Mouse (Mus musculus) heart, embryonic 16.5 days (tissue): ENCODE data around the gene Mgat5. TPM values are rescaled to one million over a fixed set of nuclear protein-coding genes. Genes with fewer than 3 reads are reported as not detected.
A peak's percentile ranks its signal among the peaks of the same experiment; 100 is the strongest.

Source experiments
- ATAC-seq: fragments of 200-750 bp; cut with Nextera tagmentation; replicated peaks from 2 replicates; pipeline ENCODE4 v1.8.0; 2017; ENCODE audit warnings: moderate number of reproducible peaks; ENCODE audit not compliant: insufficient read depth, low FRiP score; ENCODE audit errors: extremely low read depth
- H3K27ac ChIP-seq: fragments of 300-500 bp; sonication (generic); 2 replicates; pipeline ENCODE4 v1.5.1; 2014; ENCODE audit warnings: mild to moderate bottlenecking, low read length, control low read depth, moderate library complexity
- H3K27me3 ChIP-seq: fragments of 300-500 bp; sonication (generic); 2 replicates; pipeline ENCODE4 v1.6.1; 2014; ENCODE audit warnings: low read length, mixed read lengths; ENCODE audit not compliant: control insufficient read depth, insufficient read depth
- H3K36me3 ChIP-seq: fragments of 300-500 bp; sonication (generic); 2 replicates; pipeline ENCODE4 v1.6.1; 2014; ENCODE audit not compliant: control insufficient read depth, insufficient read depth
- H3K4me1 ChIP-seq: fragments of 300-500 bp; sonication (generic); 2 replicates; pipeline ENCODE4 v1.6.1; 2014; ENCODE audit warnings: low read length, mixed read lengths; ENCODE audit not compliant: control insufficient read depth, insufficient read depth
- H3K4me2 ChIP-seq: fragments of 300-500 bp; sonication (generic); 2 replicates; pipeline ENCODE4 v1.6.1; 2014; ENCODE audit warnings: low read depth, mild to moderate bottlenecking, control low read depth, low read length
- H3K4me3 ChIP-seq: fragments of 300-500 bp; sonication (generic); 2 replicates; pipeline ENCODE4 v1.5.1; 2014; ENCODE audit warnings: mild to moderate bottlenecking, control low read depth, low read length
- H3K9ac ChIP-seq: fragments of 300-500 bp; sonication (generic); 2 replicates; pipeline ENCODE4 v1.6.1; 2014; ENCODE audit warnings: low read length, control low read depth
- H3K9me3 ChIP-seq: fragments of 300-500 bp; sonication (generic); replicated peaks from 2 replicates; pipeline ENCODE4 v1.6.1; 2016; ENCODE audit warnings: low read length; ENCODE audit not compliant: control insufficient read depth
- WGBS: fragments of 180-500 bp; shearing (Covaris S2); extraction: QIAGEN DNeasy Blood & Tissue Kit; methylation state at CpG from one replicate; pipeline ENCODE4 v1.1.7; 2014; 5-methylcytosine and 5-hydroxymethylcytosine counted together
- polyA plus RNA-seq: library from polyadenylated mRNA; unstranded; fragments of >200 nt; fragmentation: Nextera tagmentation; extraction: Ambion mirVana; gene quantifications from 2 replicates; pipeline ENCODE4 v1.2.1, GENCODE M21; 2015

The Mgat5 gene
- polyA plus RNA-seq, 1 experiment from 2014 or later: 5.1 TPM

DNA sequence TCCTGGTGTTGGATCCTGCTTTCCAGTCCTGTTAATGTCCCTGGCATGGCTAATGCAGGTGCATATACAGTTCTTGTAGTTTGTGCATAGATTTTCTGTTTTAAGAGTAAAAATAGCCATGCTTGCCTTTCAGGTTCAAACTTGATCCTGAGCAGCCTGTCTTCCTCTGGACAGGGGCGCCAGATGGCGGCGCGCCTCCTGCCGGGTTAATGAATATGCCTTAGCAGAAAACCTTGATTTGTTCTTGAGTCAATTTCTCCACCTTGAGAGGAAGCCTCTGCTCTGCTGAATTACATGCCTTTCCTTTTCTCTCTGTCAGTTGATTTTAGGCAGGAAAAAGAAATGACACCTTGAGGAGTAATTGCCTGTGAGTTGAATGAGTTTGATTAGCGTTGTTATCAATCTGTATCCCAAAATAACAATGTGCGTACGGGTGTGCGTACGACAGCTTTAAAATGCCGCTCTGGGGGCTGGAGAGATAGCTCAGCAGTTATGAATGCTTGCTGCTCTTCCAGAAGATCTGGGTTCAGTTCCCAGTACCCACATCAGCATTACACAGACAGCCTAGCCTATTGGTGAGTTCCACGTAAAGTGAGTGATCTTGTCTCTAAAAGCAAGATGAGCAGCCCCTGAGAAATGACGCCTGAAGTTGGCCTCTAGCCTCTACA, 57.5 kb downstream of the Mgat5 start:
- Histone ChIP-seq H3K36me3 (no peaks in the 10 kb centered on the region), H3K4me2 (no peak overlapping the region), H3K4me1 (peaks cover 21% of the 10 kb centered on the region), H3K4me3 (no peak overlapping the region), H3K27me3 (no peaks in the 10 kb centered on the region), H3K9ac (no peak overlapping the region), H3K9me3 (no peaks in the 10 kb centered on the region), H3K27ac (peak overlapping the region; percentile 65; the same call in 1 of the 2 replicates)
- ATAC-seq: no peak
- WGBS: 57% methylated on average over 13 of the region's 13 CpGs

DNA sequence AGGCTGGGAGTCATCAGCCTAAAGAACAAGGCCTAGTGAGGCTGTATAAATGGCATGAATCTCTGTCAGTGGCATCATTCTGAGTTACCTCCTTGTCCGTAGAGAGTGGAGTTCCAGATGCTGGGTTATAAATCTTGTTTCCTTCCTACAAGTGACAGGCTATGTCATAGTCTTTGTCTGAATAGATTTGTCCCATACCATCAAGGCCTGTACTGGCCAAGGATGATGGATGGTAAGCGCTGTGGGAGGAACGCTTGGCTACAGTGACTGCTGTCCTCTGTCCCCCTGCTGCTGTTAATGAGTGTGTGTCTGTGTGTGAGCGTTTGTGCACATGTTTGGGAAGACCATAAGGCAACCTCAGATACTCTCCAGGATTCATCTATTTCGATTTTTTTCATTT, 63.2 kb downstream of the Mgat5 start:
- H3K27ac ChIP-seq: no peak overlapping the region
- no peak overlapping the region for H3K4me3 ChIP-seq
- WGBS: 88% methylated on average over 5 of the region's 5 CpGs
- no peaks in the 10 kb centered on the region for H3K9me3 ChIP-seq
- no peaks in the 10 kb centered on the region for H3K27me3 ChIP-seq
- H3K9ac ChIP-seq: no peak overlapping the region
- no peak for ATAC-seq
- peaks cover 9% of the 10 kb centered on the region for H3K4me1 ChIP-seq
- no peak overlapping the region for H3K4me2 ChIP-seq
- H3K36me3 ChIP-seq: no peaks in the 10 kb centered on the region

DNA sequence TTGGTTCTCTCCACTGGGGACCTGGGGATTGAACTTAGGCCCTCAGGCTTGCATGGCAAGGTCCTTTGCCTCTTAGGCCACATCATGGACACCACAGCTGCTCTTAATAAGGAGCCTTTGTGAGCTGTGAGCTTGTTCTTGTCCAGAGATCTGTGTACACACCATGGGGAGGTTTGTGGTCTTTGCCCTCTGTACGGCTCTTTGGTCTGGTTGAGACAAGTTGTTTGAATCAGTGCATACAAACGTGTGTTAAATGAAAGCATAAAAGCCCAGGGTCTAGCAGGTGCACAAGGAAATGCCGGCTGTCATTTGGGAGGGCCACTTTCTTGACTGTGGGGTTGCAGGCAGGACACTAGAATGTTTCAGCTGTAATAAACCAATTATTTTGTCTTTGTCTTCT, 64.5 kb downstream of the Mgat5 start:
- Histone ChIP-seq H3K4me3 (no peak overlapping the region), H3K9me3 (no peaks in the 10 kb centered on the region), H3K27me3 (no peaks in the 10 kb centered on the region), H3K4me2 (no peak overlapping the region), H3K9ac (no peak overlapping the region), H3K36me3 (no peaks in the 10 kb centered on the region), H3K27ac (no peak overlapping the region), H3K4me1 (peaks cover 20% of the 10 kb centered on the region)
- WGBS: 87% methylated on average over 3 of the region's 3 CpGs
- no peak for ATAC-seq

DNA sequence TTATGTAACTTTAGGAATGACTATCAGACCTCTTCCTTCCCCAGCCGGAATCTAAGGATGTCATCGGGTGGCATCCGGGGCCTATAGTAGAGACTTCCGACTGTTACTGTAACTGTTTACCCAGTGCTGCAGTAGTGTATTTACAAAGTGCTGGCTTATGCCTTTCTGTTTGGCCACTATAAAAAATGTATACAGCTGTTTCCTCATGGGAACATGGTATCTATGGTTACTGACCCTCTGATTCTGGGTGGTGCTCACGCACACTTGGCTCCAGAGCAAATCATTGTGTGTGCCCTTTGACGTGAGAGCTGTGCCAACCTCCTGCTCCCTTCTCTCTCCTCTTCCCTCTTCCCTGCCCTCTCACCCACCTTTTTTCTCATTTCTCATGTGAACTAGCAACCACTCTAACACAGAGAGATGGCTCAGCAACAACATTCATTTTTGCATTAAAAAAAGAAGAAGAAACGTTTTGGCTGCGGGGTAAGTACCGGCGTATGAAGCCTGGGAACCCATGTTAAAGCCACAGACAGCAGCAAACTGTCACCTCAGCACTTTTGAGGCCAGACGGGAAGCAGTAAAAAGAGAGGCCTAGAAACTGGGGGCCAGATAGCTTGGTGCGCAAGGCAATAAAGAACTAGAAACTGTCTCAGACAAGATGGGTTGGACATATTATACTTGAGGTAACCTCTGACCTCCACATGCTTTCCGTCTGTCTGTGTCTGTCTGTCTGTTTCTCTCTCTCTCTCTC, 65.6 kb downstream of the Mgat5 start:
- no peaks in the 10 kb centered on the region for H3K9me3 ChIP-seq
- H3K36me3 ChIP-seq: peaks cover 2% of the 10 kb centered on the region; the same call in 1 of the 2 replicates
- H3K4me3 ChIP-seq: no peak overlapping the region
- 69% methylated on average over 13 of the region's 13 CpGs for WGBS
- H3K4me1 ChIP-seq: peaks cover 20% of the 10 kb centered on the region
- no peak overlapping the region for H3K9ac ChIP-seq
- H3K4me2 ChIP-seq: no peak overlapping the region
- H3K27ac ChIP-seq: peak overlapping the region; percentile 16; the same call in 1 of the 2 replicates
- no peaks in the 10 kb centered on the region for H3K27me3 ChIP-seq
- ATAC-seq: no peak

DNA sequence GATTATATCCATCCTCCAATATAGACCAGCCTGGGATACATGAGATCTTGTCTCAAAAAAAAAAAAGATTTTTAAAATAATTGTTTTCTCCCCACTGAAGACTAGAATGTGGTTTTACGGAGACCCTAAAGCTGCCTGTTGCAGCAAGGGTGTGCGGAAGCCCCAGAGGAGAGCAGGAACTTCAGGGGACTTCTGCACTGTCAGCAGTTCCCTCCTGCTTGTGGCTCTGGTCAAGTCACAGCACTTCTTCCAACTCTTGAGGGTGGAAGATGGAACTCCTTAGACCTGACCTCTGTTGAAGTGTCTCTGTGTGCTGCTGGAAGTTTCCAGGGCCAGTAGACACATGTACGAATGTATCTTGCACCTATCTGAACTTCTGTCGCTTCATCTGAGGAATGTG, 66.3 kb downstream of the Mgat5 start:
- WGBS: 83% methylated on average over 4 of the region's 4 CpGs
- ATAC-seq: no peak
- Histone ChIP-seq H3K9me3 (no peaks in the 10 kb centered on the region), H3K27ac (no peak overlapping the region), H3K9ac (no peak overlapping the region), H3K27me3 (no peaks in the 10 kb centered on the region), H3K4me3 (no peak overlapping the region), H3K4me1 (peaks cover 20% of the 10 kb centered on the region), H3K36me3 (peaks cover 2% of the 10 kb centered on the region; the same call in 1 of the 2 replicates), H3K4me2 (no peak overlapping the region)

DNA sequence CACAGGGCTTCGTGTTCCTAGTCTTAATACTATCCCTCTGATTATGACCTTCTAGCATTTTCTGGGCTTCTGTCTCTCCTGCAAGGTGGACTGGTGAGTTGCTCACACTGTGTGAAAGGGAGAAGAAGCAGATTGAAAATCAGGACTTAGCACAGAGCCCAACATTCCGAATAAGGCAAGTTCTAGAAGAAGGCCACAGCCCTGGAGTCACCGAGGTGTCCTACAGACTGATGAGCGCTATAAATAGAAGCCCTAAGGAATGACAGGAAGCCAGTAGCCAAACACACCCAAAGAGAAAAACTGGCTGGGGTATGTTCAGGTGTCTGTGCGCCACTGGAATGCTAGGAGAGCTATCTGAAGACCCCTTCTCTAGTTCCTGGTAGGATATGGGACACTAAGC, 68.5 kb downstream of the Mgat5 start:
- WGBS: 41% methylated on average over 5 of the region's 5 CpGs
- Histone ChIP-seq H3K9ac (0 out of 2 replicates have a peak overlapping the region, but pooled peaks have one; percentile 7), H3K27ac (peak overlapping the region; percentile 75), H3K4me1 (peaks cover 20% of the 10 kb centered on the region), H3K9me3 (no peaks in the 10 kb centered on the region), H3K27me3 (no peaks in the 10 kb centered on the region), H3K4me2 (0 out of 2 replicates have a peak overlapping the region, but pooled peaks have one; percentile 10), H3K36me3 (peaks cover 2% of the 10 kb centered on the region; the same call in 1 of the 2 replicates), H3K4me3 (no peak overlapping the region)
- ATAC-seq: 0 out of 2 replicates have a peak, but pooled peaks have one; percentile 46

DNA sequence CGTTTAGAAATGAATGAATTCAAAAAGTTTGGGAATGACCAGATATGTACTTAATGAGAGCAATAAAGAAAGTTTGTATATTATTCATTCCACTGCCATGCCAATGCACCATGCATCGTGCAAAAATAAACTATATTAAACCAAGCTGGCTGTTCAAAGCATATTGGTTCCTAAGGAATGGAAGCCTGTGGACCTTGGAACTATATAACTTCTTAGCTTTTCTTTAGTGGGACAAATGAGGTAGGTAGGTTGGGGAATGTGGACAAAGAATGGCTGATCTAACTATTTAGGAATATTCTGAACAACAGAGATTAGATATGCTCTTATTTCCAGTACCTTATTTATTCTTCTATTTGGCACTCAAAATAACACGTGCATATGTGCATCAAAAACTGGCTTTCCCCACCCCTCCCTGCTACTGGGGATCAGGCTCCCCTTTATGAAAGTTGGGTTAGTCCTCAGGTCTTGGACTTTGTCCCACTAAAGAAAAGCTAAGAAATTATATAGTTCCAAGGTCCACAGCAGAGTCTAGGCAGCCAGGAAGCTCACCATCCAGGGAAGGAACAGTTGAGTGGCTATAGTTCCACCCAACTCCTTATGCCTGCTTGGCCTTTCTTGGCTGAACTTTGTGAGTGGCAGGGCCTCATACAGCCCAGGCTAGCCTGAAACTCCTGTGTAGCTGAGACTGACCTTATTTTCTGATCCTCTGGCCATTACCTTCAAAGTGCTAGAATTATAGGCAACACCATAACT, 70.9 kb downstream of the Mgat5 start:
- 92% methylated on average over 3 of the region's 3 CpGs for WGBS
- H3K9me3 ChIP-seq: no peaks in the 10 kb centered on the region
- H3K4me2 ChIP-seq: no peak overlapping the region
- no peak overlapping the region for H3K27ac ChIP-seq
- H3K27me3 ChIP-seq: no peaks in the 10 kb centered on the region
- no peak overlapping the region for H3K9ac ChIP-seq
- ATAC-seq: no peak
- peaks cover 16% of the 10 kb centered on the region for H3K4me1 ChIP-seq
- peaks cover 2% of the 10 kb centered on the region; the same call in 1 of the 2 replicates for H3K36me3 ChIP-seq
- no peak overlapping the region for H3K4me3 ChIP-seq

DNA sequence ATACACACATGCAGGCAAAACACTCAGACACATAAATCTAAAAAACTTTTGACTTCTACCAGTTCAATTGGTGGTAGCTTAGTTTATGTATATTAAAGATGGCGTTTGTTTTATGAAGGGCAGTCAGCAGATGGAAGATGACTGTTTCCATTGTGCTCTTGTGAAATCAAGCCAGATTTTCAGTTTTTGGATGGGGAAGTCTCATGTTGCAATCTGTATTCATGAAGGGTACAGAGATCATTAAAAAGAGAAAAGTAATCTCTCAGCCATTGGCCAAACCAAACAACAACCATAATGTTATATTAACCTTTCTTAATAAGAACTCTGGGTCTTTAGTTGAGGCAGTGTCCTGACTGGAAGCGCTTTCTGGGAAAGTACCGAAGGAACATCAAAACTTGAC, 73.3 kb downstream of the Mgat5 start:
- Histone ChIP-seq H3K27ac (no peak overlapping the region), H3K9me3 (no peaks in the 10 kb centered on the region), H3K4me3 (no peak overlapping the region), H3K9ac (no peak overlapping the region), H3K4me1 (peaks cover 10% of the 10 kb centered on the region), H3K27me3 (no peaks in the 10 kb centered on the region), H3K36me3 (peaks cover 2% of the 10 kb centered on the region; the same call in 1 of the 2 replicates), H3K4me2 (no peak overlapping the region)
- ATAC-seq: no peak
- 91% methylated on average over 3 of the region's 3 CpGs for WGBS
